Mouse (Mus musculus): ENCODE measurements around the gene Rgs8.
A peak's percentile ranks its signal among the peaks of the same experiment; 100 is the strongest.

The Rgs8 gene

GRCm38 (mm10) chr1:153652938-153653623, at the start of gene Rgs8:
TSS of gene Rgs8 (plus strand) at chr1:153653025.
- no peak for DNase-seq

GRCm38 (mm10) chr1:153617340-153617830, 35.4 kb upstream of the Rgs8 start:
- DNase-seq: no peak

- DNase-seq: no peak
These were observed 29.8 kb upstream of the Rgs8 start for GRCm38 (mm10) chr1:153623036-153623435.

- no peak for DNase-seq
These were observed 20.1 kb upstream of the Rgs8 start for GRCm38 (mm10) chr1:153632686-153633085.

DNA sequence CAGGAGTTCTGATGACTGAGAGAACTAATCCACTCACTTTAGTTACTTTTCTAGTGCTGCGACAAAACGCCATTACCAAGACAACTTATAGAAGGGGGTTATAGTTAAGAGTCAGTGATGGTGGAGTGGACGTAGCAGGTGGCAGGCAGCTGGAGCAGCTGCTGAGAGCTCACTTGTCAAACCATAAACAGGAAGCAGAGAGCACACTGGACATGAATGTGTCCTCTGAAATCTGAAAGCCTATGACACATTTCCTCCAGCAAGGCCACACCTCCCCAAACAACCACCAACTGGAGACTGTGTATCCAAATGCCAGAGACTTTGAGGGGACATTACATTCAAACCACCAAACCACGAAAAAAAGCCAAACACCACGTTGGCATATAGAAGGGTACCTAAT, 17.8 kb upstream of the Rgs8 start:
- no peak for DNase-seq

- no peak for DNase-seq
These were observed 17.3 kb upstream of the Rgs8 start for GRCm38 (mm10) chr1:153635521-153635920.

DNA sequence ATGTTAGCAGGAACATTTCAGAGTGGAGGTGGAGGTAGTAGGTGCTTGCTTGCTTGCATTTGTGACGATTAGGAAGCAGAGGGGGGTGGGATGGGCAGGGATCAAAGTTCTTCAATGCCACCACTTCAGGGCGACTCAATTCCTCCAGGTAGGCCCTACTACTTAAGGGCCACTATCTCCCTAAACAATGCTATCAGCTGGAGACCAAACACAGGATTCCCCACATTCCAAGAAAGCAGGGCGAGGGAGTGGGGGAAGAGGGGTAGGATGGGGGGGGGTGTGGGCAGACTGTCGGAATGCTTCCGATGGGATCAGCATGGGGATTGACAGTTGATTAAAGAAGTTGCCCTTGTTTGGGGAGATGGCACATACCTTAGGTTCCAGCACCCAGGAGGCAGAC, 16.0 kb upstream of the Rgs8 start:
- DNase-seq: no peak

DNA sequence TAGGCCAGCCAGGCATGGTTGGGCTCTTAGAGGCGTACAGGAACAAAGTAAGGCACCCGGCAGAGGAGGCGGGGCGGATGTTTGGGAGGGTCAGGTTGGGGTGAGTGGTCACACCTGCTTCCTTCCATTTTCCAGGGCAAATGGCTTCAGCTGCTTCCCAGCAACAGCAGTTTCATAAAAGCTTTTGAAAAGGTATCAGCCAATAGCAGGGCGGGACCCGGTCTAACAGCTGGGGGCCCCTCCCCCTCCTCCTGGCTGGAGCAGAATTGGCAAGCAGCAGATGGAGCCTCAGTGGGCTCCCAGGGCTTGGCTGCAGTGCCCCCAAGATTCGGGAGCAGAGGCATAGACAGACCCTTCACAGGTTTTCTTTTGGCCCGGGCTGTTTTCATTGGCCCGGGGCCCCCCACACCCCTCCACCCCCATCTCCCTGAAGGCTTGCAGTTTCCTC, 11.3 kb upstream of the Rgs8 start:
- DNase-seq: no peak

DNA sequence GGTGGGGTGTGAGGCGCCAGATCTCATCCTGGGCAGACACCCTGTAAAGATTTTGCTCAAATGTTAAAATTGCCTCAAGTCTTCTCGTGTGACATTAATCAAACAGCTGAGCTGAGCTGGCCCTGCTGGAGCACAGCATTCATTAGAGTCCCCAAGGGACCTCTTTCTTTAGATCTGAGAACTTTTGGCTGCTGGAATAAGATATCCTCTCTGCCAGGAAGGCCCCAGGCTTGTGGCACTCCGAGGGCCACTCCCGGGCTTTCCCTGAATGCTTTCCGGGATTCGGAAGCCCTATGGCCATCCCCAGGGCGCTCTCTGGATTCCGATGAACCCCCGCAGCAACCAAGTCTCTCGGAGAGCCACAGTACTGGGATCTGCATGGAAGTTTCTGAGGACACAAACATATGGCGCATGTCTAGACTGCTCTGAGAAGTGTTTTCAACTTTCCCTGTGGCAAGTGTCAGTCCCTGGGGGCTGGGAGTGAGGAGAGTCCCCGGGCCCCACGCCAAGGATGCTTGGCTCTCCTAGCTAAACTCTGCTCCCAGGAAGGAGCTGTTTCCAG, 10.8 kb upstream of the Rgs8 start:
- DNase-seq: peak; percentile 43

DNA sequence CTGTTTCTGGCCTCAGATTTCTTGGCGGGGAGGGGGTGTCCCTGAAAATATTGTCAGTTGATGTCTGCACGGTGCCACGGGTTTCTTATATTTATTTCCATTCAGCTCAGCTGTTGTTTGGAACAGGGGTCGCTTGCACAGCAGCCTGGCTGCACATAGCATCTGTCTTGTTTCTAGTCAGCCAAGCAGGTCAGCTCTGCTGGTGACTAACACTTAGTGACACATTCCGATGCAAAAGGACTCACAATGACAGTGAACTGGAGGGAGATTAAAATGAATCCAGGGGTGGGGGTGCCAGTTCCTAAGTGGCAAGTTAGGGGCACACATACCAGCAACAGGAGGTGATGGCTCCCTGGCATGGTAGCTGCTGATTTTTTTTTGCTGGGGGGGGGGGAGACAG, 849 bp downstream of the Rgs8 start:
- no peak for DNase-seq

DNA sequence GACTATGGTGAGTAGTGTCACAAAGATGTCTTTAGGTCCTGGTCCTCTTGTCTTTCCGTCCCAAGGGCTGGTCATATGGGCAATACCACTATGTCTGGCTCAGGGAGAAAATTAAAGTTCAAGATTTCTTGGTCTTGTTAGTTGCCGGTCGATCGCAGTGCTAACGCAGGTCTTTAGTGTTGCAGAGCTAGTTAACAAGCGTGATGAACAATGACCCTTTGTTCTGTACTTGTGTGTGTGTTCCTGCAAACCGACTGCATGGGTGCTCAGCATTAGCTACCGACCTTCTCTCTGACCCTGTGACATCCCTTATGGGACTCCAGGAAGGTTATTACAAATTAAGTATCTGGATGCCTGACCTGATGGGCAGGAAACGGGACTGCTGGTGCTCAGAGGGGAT, 6.8 kb downstream of the Rgs8 start:
- DNase-seq: no peak

GRCm38 (mm10) chr1:153660982-153661688, 8.3 kb downstream of the Rgs8 start:
- DNase-seq: no peak

GRCm38 (mm10) chr1:153661689-153662002, 8.8 kb downstream of the Rgs8 start:
- DNase-seq: no peak

- DNase-seq: no peak
These were observed 9.5 kb downstream of the Rgs8 start for GRCm38 (mm10) chr1:153662362-153662761.

DNA sequence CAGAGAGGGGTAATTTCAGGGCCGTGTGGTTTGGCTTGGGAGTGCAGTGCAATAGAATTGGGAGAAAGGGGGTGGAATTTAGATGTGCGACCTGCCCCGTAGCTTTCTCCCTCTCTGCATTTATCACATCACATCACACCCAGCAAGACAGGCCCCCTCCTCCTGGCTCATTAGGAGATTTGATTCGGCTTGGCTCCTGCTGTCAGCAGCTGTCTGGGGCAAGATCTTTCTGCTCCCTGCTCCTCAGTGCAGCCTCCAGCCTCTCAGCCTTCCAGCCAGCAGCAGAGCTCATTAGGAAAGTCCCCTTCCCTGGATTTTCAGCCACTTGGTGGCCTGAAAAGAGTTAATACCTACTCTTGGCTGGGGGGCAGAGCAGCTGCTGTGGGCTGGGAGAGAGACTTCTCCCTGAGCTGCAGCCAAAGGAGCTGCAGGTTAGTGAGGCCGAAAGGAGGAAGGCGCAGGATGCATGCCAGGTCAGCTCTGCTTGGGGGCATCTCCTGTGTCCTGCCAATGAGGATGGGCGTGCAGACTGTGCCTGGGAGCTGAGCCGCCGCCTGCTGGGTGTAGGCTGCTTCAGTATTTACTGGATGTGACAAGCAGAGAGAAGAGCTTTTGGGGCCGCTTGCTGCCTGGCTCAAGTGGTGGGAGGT, 12.4 kb downstream of the Rgs8 start:
- peak; percentile 59 for DNase-seq

DNA sequence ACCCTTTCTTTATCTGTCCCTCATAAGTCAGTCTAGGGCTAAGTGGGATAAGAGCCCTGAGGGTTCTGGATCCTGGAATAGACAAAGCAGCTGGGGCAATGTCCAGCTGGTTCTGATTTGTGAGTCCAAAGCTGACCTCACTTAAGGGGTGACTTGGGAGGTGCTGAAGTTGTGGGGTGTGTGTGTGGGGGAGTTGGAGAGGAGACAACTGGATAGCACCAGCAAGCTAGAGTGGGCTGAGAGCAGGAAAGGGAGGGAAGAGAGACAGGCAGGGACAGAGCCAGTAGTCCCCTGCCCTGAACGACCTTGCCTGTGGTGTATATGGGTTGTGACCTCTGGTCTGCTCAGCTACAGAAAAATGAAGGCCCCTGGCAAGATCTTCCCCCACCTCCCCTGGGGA, 13.4 kb downstream of the Rgs8 start:
- DNase-seq: no peak

DNA sequence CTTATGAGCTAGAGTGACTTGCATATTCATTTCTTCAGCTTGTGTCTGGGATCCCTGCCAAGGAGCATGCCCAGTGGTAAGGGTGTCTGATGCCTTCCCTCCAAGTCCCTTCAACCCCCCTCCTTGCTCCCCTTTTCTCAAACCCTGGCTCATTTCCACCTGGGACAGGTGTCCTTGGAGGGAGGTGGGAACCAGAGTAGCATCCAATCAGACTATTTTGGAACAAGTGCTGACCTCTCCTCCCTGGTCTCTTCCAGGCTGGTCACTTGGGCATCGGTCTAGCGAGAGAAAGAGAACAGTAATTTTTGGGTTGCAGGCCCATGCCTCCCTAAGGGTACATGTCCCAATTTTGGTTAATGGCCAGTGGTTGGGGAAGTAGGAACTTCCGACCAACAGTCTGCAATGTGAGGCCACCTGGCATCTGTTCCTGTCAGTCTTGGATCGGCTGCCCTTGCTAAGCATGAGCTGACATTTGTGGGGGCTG, 14.5 kb downstream of the Rgs8 start:
- DNase-seq: no peak

DNA sequence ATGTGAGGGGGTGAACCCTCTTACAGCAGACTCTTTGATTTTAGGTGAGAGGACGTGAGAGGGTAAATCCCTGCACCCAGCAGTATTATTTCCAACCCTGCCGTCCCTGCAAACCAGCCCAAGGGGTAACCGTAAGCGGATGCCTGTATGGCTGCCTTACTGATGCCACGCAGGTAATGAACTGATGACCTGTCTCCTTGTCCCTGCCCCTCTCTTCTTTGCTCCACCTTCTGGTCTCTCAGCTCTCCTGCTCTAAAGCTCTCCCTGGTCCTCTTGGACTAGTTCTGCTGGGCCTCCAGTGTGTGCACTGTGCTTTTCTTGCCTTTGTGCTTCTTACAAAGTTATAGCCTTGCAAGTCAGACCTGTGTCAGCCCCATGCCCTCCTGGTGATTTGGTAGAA, 15.0 kb downstream of the Rgs8 start:
- DNase-seq: no peak

- DNase-seq: no peak
These were observed 16.3 kb downstream of the Rgs8 start for GRCm38 (mm10) chr1:153669086-153669485.

DNA sequence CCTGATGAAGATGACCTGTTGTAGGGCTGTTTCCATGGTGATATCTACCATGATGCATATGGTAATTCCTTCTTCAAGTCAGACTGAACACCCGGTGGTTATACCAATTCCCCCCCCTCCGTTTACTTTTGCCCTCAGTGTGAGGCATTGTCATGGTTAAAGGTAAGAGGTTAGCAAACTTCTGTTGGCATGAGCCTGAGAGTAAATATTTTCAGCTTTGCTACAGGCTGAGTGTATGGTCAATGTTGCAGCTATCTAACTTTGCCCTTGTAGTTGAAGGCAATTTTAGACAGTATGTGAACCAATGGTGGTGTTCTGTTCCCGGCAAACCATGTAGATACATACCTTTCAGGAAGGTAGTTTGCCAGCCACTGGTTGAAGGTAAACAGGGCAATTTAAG, 16.9 kb downstream of the Rgs8 start:
- DNase-seq: no peak

DNA sequence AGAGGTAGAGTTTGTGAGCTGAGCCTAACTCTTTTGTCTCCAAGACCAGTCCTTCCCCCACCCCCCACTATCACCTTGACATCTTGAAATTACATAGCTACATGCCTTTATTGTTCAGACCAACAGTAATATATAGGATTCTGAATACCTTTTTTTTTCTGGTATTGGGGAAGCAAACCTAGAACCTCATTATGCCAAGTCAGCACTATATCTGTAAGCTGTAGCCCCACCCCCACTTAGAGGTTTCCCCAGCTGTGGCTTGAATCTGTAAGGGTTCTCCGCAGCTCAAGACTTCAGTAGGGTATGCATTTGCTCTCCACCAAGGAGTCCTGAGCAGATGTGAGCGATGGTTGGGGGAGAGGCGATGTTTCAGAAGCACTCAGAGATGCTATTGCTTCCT, 18.5 kb downstream of the Rgs8 start:
- no peak for DNase-seq

DNA sequence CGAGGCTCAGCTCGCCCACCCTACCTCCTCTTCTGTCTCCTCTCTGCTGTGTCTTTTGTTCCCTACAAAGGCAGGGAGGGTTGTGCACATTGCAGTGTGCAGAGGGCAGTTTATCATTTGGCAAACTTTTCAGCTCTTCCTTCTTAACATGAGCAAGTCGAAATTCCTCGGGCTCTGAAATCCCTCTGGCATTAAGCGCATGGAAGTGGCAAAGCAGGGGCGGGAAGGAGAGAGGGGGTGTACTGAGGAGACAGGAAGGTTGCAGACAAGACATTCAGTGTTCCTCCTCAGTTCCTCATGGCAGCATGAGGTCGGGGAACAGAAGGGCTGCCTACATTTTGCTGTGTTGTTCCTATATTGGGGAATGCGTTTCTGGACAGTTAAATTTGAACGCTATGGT, 19.9 kb downstream of the Rgs8 start:
- DNase-seq: no peak

- DNase-seq: no peak
These were observed 21.1 kb downstream of the Rgs8 start for GRCm38 (mm10) chr1:153673900-153674299.

GRCm38 (mm10) chr1:153675591-153675990, 22.8 kb downstream of the Rgs8 start:
- no peak for DNase-seq
